Mouse (Mus musculus) right cerebral cortex, postnatal 36 days (tissue): ENCODE results near the gene Reep3.
"Not testable (repeated sequence)": the region's sequence is repeated elsewhere in the genome, so short reads cannot be mapped to it uniquely, and the experiment has no call there.

Experiments
- DNase-seq, 2 experiments: peaks; one replicate each; pipeline ENCODE4 v3.0.0; 2022; ENCODE audit warnings: low spot score in 2 of 2, mixed read lengths in 1 of 2

Gene Reep3

GRCm38 (mm10) chr10:67096621-67097436, at the start of gene Reep3:
Reep3 (minus strand) TSS chr10:67096945.
- DNase-seq, result peak; percentile 48 to 52

DNA sequence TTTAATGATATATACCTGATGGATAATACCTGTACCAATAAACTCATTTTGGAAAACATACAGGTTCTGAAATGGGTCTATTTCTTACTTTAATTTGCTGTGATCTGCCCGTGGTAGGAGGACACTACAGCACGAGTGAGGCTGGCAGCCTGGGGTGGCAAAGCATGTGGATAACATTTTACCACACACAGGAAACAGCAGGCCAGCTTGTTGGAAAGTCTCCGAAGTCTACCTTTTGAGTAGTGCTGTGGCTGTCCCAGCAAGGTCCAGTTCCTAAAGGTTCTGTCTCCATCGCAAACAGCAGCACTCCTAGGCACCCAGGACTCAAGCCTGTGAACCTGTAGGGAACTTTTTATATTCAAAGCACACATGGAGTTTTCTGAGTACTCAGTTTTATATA, 48.9 kb upstream of the Reep3 start:
- DNase-seq, result no peak

DNA sequence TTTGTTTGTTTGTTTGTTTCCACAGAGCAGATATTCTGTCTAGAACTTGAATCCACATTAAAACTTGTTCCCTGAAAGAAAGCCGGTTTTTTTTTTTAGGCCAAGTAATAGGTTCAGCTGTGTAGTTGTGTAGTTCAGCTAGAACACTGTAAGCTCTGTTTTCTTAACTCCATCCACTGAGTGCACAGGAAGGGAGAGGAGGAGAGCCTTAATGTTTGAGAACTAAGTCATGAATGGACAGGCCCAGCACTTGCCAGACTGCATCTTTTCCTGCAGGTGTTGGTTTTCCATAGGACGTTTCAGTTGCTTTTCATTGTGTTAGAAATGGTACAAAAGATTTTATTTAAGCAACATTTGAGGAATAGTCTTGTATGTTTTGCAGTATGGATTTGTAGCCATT, 47.5 kb upstream of the Reep3 start:
- no peak for DNase-seq

GRCm38 (mm10) chr10:67143661-67144060, 46.9 kb upstream of the Reep3 start:
- DNase-seq, result no peak

DNA sequence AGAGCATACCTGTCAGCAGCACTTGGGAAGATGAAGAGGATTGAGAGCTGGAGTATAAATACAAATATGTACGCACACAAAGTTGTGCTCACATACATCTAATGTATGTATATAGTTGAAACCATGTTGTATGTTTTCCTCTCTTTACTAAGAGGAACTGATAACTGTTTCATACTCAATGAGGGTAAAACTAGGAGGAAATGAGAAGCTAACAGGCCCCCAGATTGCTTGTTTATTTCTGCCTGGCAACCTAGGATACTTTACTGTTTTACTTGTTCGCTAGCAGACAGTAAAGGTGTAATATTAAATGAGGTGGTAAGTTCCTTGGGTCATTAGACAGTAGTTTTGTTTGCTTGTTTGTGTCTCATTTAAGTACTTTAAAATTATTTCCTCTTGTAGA, 40.7 kb upstream of the Reep3 start:
- no peak for DNase-seq

DNA sequence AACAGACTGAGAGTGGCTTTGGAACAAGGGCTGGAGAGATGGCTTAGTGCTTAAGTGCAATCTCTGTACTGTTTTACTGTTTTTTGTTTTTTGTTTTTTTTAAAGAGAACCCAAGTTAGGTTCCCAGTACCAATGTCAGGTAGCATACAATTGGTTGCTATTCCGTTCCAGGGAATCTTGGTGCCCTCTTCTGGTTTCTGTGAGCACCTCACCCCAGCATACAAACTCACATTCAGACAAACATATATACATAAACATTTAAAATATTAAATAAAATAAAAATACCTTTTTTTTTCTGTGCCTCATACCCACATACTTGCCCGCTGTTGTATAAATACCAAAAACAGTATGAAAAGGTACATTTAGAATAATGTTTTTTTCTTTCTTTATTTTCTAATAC, 37.6 kb upstream of the Reep3 start:
- no peak for DNase-seq

- no peak for DNase-seq
Observed at GRCm38 (mm10) chr10:67131709-67132108, 35.0 kb upstream of the Reep3 start.

DNA sequence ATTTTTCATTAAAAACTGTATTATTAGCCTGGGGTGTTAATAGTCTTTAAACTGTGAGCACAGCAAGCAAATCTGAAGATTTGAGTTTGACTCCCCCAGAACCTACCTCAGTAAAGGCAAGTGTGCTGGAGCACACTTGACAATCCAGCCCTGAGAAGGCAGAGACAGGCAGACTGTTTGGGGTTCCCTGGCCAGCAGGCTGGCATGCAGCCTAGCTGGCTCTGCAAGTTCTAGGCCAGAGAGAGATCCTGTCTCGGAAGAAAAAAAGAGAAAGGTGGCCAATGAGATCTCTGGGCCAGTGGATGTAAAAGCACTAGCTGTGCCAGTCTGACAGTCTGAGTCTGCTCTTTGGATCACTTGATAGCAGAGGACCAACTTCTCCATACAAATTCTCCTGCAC, 32.8 kb upstream of the Reep3 start:
- no peak for DNase-seq

DNA sequence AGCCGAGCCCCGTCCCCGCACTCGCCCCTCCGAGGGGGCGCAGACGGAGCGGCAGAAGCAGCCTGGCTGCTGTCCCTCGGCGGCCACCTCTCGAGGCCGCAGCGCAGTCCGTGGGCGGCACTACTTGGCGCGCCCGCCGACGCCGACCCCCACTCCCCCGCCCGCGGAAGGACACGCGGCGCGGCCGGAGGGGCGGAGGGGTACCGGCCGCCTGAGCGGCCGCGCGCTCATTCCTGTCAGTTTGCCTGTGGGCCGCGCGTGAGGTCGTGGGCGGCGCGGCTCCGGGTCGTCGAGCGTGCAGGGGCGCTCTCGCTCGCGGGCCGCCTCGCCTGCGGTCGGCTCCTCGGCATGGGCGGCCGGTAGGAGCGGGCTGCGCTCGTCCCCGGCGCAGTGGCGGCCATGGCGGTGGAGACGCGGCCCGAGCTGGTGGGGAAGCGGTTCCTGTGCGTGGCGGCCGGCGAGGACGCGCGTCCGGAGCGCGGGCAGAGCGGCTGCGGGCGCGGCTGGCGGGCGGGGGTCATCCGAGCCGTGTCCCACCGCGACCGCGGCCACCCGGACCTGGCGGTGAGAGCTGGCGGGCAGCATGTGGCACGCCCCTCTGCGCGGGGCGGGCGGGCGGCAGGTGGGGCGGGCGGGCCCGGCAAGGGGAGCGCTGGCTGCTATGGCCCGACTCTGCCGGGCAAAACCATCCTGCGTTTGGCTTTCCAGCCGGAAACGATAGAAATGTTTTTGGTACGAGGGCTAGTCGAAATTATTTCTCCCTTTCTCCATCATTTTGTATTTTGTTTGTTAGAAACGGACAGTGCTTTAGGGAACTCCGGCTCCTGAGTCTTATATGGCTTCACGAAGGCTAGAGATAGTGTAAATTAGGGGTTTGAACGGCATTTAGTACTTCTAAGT, 30.4 kb upstream of the Reep3 start:
- DNase-seq, result peak in 1 of 2 experiments; percentile 32

- peak; percentile 72 to 84 for DNase-seq
Observed at GRCm38 (mm10) chr10:67126061-67126858, 29.5 kb upstream of the Reep3 start.

DNA sequence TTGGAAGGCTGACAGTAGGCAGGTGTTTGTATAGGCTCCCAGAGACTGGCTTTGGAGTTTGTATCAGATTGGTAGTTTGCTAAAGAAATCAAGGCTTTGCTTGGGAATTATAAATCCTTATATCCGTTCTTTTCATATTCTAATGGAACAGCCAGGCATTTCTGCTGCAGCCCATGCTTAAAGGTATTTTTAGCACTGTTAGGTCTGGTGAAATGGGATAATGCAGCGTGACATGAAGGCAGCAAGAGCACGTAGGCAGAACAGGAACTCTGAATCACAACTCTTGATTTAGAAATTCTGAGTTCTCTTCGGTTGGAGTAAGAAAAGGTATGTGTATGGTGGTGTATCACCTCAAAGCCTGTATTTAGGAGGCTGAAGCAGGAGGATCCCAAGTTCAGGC, 27.4 kb upstream of the Reep3 start:
- no peak for DNase-seq

- no peak for DNase-seq
Observed at GRCm38 (mm10) chr10:67123756-67124155, 27.0 kb upstream of the Reep3 start.

- no peak for DNase-seq
Observed at GRCm38 (mm10) chr10:67120640-67121039, 23.9 kb upstream of the Reep3 start.

GRCm38 (mm10) chr10:67120180-67120579, 23.4 kb upstream of the Reep3 start:
- no peak for DNase-seq

DNA sequence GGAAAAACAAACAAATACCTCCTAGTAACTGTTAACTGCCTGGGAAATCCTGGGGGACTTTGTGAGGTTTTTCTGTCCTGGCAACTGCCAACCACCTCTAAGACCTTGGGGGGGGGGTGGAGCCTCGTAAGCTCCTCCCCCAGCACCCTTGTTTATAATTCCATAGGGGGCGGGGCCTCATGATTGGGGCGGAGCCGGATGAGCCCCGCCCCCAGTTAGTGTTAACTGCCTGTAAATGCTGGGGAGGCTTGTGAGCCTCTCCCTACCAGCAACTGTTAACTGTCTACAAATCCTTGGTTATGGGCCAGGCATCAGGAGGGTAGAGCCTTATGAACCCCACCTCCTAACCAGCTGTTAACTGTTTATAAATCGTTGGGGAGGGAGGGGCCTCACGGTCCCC, 22.5 kb upstream of the Reep3 start:
- no peak for DNase-seq

GRCm38 (mm10) chr10:67116251-67116650, 19.5 kb upstream of the Reep3 start:
- no peak for DNase-seq

GRCm38 (mm10) chr10:67115666-67116091, 18.9 kb upstream of the Reep3 start:
- DNase-seq, result no peak

GRCm38 (mm10) chr10:67115115-67115514, 18.4 kb upstream of the Reep3 start:
- peak in 1 of 2 experiments; percentile 48 for DNase-seq

DNA sequence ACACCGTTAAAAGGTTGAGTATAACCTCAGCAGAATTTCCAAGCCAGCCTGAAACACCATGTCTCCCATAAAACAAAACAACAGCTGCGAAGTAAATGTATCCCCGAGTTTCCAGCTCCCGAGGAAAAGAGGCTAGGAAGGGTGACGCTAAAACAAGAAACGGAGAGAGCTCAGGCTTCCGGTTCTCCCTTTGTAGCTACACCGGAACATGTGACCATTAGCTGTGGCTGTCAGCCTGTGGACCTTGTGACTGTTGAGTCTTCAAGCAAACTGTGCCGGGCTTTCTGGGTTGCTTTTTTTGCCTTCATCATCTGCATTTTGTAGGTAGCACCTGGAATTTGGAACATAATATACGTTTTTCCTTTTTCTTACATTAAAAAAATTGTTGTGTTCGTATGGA, 17.1 kb upstream of the Reep3 start:
- DNase-seq, result no peak

GRCm38 (mm10) chr10:67112967-67113366, 16.2 kb upstream of the Reep3 start:
- DNase-seq, result not testable (repeated sequence)

- no peak for DNase-seq
Observed at GRCm38 (mm10) chr10:67111799-67112177, 15.0 kb upstream of the Reep3 start.
